Mouse (Mus musculus) hindbrain, embryonic 16.5 days (tissue): ENCODE measurements around the gene Scarf1. TPM values are rescaled to one million over a fixed set of nuclear protein-coding genes. Genes with fewer than 3 reads are reported as not detected.

Experiments
- ATAC-seq: fragments of 200-750 bp; cut with Nextera tagmentation; 2 replicates; pipeline ENCODE4 v1.8.0; 2017; ENCODE audit warnings: moderate TSS enrichment, moderate library complexity
- H3K27ac ChIP-seq: fragments of 300-500 bp; sonication (generic); 2 replicates; pipeline ENCODE4 v1.5.1; 2014; ENCODE audit warnings: low read depth, mild to moderate bottlenecking, control low read depth, low read length, moderate library complexity
- H3K27me3 ChIP-seq: fragments of 300-500 bp; sonication (generic); replicated peaks from 2 replicates; pipeline ENCODE4 v1.6.1; 2014; ENCODE audit warnings: low read length; ENCODE audit not compliant: control insufficient read depth, insufficient read depth
- H3K36me3 ChIP-seq: fragments of 300-500 bp; sonication (generic); 2 replicates; pipeline ENCODE4 v1.6.1; 2014; ENCODE audit warnings: mild to moderate bottlenecking, low read length, moderate library complexity, mixed read lengths; ENCODE audit not compliant: control insufficient read depth, insufficient read depth
- H3K4me1 ChIP-seq: fragments of 300-500 bp; sonication (generic); 2 replicates; pipeline ENCODE4 v1.6.1; 2014; ENCODE audit warnings: low read depth, low read length; ENCODE audit not compliant: control insufficient read depth, insufficient read depth
- H3K4me2 ChIP-seq: fragments of 300-500 bp; sonication (generic); 2 replicates; pipeline ENCODE4 v1.6.1; 2014; ENCODE audit warnings: mild to moderate bottlenecking, low read length, control low read depth, moderate library complexity
- H3K4me3 ChIP-seq: fragments of 300-500 bp; sonication (generic); 2 replicates; pipeline ENCODE4 v1.5.1; 2014; ENCODE audit warnings: mild to moderate bottlenecking, low read length, control low read depth, moderate library complexity
- H3K9ac ChIP-seq: fragments of 300-500 bp; sonication (generic); 2 replicates; pipeline ENCODE4 v1.6.1; 2014; ENCODE audit warnings: low read depth, mild to moderate bottlenecking, control low read depth, low read length, moderate library complexity
- H3K9me3 ChIP-seq: fragments of 300-500 bp; sonication (generic); 2 replicates; pipeline ENCODE4 v1.6.1; 2014; ENCODE audit warnings: mild to moderate bottlenecking, low read length, moderate library complexity; ENCODE audit not compliant: control insufficient read depth
- WGBS: fragments of 180-500 bp; shearing (Covaris S2); extraction: QIAGEN DNeasy Blood & Tissue Kit; methylation state at CpG from one replicate; pipeline ENCODE4 v1.1.7; 2014; 5-methylcytosine and 5-hydroxymethylcytosine counted together
- microRNA counts: library from miRNA; unstranded; fragments of <30 nt; microRNA quantifications from one replicate; lab custom pipeline; 2016
- microRNA-seq: library from miRNA; unstranded; fragments of <30 nt; microRNA quantifications from one replicate; pipeline ENCODE4, GENCODE M21; 2017
- polyA plus RNA-seq: library from polyadenylated mRNA; unstranded; fragments of >200 nt; fragmentation: Nextera tagmentation; extraction: Ambion mirVana; gene quantifications from 2 replicates; pipeline ENCODE4 v1.2.1, GENCODE M21; 2015

Scarf1 gene
- polyA plus RNA-seq, 1 experiment from 2014 or later = 4.2 TPM

DNA sequence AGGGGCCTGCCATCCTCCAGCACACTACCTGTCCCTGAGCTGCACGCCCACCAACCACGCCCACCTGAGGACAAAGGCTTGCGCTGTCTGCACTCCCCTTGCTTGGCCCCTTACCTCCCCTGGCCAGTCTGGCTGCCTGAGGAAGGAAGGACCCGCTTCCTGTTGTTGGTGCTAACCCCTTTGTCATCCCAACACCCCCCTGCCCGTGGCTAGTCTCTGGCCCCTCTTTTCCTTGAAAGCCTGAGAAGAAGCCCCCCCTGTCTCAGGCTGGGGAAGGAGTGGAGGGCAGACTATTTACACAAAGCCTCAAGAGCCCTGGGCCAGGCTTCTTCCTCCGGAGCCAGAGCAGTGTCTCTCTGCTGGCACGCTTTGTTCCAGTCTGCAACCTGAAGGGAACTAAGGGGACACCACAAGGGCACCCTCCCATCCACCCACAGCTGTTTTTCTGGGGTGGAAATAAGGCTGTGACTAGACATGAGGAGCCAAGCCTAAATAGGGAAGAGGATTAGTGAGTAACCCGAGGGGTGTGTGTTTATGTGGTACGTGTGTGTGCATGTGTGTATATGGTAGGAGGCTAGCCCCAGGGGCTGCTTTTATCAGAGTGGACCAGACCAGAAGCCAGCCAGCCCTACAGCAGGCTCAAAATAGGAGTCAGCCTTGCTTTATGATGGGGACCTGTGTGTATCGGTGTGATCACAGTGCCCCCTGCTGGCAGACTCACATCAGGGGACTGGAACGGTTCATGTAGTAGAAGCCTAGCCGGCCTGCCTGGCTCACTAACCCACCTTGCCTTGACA lies 59.7 kb downstream of the Scarf1 start:
- Histone ChIP-seq H3K4me3 (no peak overlapping the region), H3K9me3 (no peaks in the 10 kb centered on the region), H3K4me1 (peaks cover 16% of the 10 kb centered on the region), H3K27me3 (no peaks in the 10 kb centered on the region), H3K4me2 (no peak overlapping the region), H3K27ac (peak overlapping the region; percentile 77), H3K36me3 (peaks cover 7% of the 10 kb centered on the region; the same call in 1 of the 2 replicates), H3K9ac (peak overlapping the region; percentile 46)
- 12% methylated on average over 12 of the region's 12 CpGs for WGBS
- peak; percentile 87 for ATAC-seq

DNA sequence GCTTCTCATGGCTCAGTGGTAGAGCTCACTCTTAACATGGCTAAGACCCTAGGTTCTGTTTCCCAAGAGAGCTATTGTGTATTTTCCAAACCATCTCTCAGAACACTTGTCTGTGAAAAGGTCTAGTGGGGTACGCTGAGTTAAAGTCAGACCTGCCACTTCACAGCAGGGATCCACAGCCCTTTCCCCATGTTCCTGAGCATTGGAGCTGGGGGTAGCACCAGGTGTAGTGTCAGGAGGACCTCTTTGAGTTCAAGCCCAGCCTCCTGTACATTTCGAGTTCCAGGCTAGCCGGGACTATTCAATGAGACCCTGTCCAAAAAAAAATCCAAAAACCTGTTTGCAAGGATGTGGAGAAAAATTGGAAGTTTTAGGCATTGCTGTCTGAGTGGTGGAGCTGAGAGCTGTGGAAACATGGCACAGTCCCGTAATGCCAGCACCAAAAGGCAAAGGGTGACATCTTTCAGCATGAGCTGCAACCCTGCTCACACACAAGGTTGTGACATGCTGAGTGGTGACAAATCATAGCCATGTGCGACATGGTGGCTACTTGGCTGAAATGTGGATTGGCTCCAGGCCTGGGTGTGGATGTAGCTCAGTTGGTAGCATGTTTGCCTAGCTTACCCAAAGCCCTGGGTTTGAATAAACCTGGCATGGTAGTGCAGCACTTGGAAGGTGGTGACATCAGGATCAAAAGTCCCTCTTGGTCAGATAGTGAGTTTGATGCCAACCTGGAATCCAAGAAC lies 61.2 kb downstream of the Scarf1 start:
- no peak for ATAC-seq
- peaks cover 16% of the 10 kb centered on the region for H3K4me1 ChIP-seq
- no peak overlapping the region for H3K9ac ChIP-seq
- 89% methylated on average over 5 of the region's 5 CpGs for WGBS
- no peak overlapping the region for H3K4me2 ChIP-seq
- no peaks in the 10 kb centered on the region for H3K27me3 ChIP-seq
- H3K4me3 ChIP-seq = no peak overlapping the region
- H3K27ac ChIP-seq = no peak overlapping the region
- no peaks in the 10 kb centered on the region for H3K9me3 ChIP-seq
- no peaks in the 10 kb centered on the region for H3K36me3 ChIP-seq

DNA sequence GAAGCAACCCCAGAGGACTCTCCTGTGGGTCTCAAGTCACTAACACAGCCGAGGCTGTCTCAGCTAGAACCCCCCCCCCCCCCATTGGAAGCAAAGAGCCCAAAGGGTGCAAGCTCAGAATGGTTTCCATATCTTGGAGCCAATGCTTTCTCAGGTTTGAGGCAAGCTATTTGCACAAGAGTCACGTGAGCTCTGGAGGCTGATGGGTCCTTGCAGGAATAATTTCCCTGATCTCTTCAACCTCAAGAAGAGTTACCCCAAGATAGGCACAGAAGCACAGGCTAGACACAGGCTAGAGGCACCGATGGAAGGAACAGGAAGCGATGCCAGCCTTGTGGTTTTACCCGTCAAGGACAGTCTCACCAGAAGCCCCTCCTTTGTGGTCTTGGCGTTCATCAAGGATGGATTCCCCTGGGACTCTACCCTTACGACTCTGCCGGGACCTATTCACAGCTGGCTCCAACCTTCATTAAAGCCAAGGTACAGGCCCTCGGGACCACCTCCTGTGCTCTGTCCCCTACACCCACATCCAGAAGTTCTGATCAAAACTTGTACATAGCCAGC lies 62.3 kb downstream of the Scarf1 start:
- WGBS = 78% methylated on average over 9 of the region's 9 CpGs
- H3K4me3 ChIP-seq = no peak overlapping the region
- no peaks in the 10 kb centered on the region for H3K9me3 ChIP-seq
- H3K9ac ChIP-seq = no peak overlapping the region
- no peaks in the 10 kb centered on the region for H3K36me3 ChIP-seq
- no peaks in the 10 kb centered on the region for H3K27me3 ChIP-seq
- ATAC-seq = no peak
- no peak overlapping the region for H3K4me2 ChIP-seq
- no peak overlapping the region for H3K27ac ChIP-seq
- peaks cover 16% of the 10 kb centered on the region for H3K4me1 ChIP-seq

MicroRNA genes within 50 kb of the gene (microRNA counts, 519-probe panel; counts per million panel counts)
- 3,624 counts per million, percentile 93 among the panel's probes with 10 or more counts for microRNA mmu-miR-22 (lab: Ali Mortazavi, UCI)

Small RNAs within 50 kb of the gene (microRNA-seq; reads per million reads assigned to microRNA genes)
- gene Mir22 (6,278 reads per million, percentile 93 among the genes with 10 or more reads in this experiment), gene Mir3971 (not detected)

Other genes starting within 250 kb of the Scarf1 start
- gene Rpa1, start 165.2 kb upstream of the Scarf1 start, polyA plus RNA-seq = 50.8 and 69.0 TPM in 2 replicates
- gene Smyd4, start 165.1 kb upstream of the Scarf1 start, polyA plus RNA-seq = 17.5 and 18.8 TPM in 2 replicates
- 45.4 and 53.2 TPM in 2 replicates for gene Serpinf1, start 90.8 kb upstream of the Scarf1 start, polyA plus RNA-seq
- 0.06 TPM in 1 of 2 replicates, not detected in the other for gene Serpinf2, start 73.9 kb upstream of the Scarf1 start, polyA plus RNA-seq
- 6.1 and 8.1 TPM in 2 replicates for gene Wdr81, start 58.8 kb upstream of the Scarf1 start, polyA plus RNA-seq
- gene Tlcd2, start 51.8 kb upstream of the Scarf1 start, polyA plus RNA-seq = 2.0 and 2.9 TPM in 2 replicates
- gene Prpf8, start 26.7 kb upstream of the Scarf1 start, polyA plus RNA-seq = 38.8 and 41.9 TPM in 2 replicates
- gene Rilp, start 3.4 kb upstream of the Scarf1 start, polyA plus RNA-seq = 2.9 and 4.2 TPM in 2 replicates
- 16.0 and 16.9 TPM in 2 replicates for gene Slc43a2, start 18.2 kb downstream of the Scarf1 start, polyA plus RNA-seq
- gene Pitpna, start 74.6 kb downstream of the Scarf1 start, polyA plus RNA-seq = 109 and 110 TPM in 2 replicates
- gene Inpp5k, start 117.4 kb downstream of the Scarf1 start, polyA plus RNA-seq = 39.8 TPM in 2 replicates
- gene Myo1c, start 137.0 kb downstream of the Scarf1 start, polyA plus RNA-seq = 13.6 and 16.7 TPM in 2 replicates
- gene Crk, start 165.7 kb downstream of the Scarf1 start, polyA plus RNA-seq = 106 and 109 TPM in 2 replicates
- gene Ywhae, start 219.3 kb downstream of the Scarf1 start, polyA plus RNA-seq = 1,437 and 1,451 TPM in 2 replicates